Mouse (Mus musculus) stomach, embryonic 15.5 days (tissue): ENCODE data around the gene Exo1. TPM values are rescaled to one million over a fixed set of nuclear protein-coding genes. Genes with fewer than 3 reads are reported as not detected.

ENCODE experiments used
- polyA plus RNA-seq: library from polyadenylated mRNA; unstranded; fragments of >200 nt; fragmentation: Nextera tagmentation; extraction: Ambion mirVana; gene quantifications from 2 replicates; pipeline ENCODE4 v1.2.1, GENCODE M21; 2015

The Exo1 gene
- polyA plus RNA-seq, 1 experiment from 2014 or later: 54.2 TPM

Other genes starting within 250 kb of the Exo1 start
- gene Opn3, start 187.8 kb upstream of the Exo1 start, polyA plus RNA-seq: 8.3 and 8.5 TPM in 2 replicates
- 3.2 and 3.3 TPM in 2 replicates for gene Chml, start 187.7 kb upstream of the Exo1 start, polyA plus RNA-seq
- gene Wdr64, start 182.0 kb upstream of the Exo1 start, polyA plus RNA-seq: not detected in 2 replicates
- 0.10 TPM in 1 of 2 replicates, not detected in the other for gene Gm38100, start 39.7 kb downstream of the Exo1 start, polyA plus RNA-seq
- 0.70 and 2.0 TPM in 2 replicates for gene Rbm8a2, start 98.5 kb downstream of the Exo1 start, polyA plus RNA-seq